Mouse (Mus musculus): Measurements from ENCODE around the gene 4931406P16Rik.
"Not testable (repeated sequence)": the region's sequence is repeated elsewhere in the genome, so short reads cannot be mapped to it uniquely, and the experiment has no call there.

The 4931406P16Rik gene

DNA sequence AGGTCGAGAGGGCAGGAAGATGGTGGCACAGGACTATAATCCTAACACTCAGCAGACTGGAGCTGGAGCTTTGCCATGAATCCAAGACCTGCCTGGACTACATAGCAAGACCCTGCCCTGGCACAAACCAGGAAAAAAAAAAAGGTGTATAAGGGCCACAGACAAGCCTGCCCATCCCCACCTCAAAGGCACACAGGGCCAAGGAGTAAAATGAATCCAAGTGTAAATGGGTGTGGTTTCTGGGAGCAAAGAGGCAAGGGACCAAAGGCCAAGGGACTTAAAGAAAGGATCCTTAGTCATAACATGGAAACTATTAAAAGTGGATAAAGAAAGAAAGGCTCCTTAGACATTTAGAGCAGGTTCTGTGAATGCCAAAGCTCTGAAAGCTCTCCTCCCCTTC lies 94.9 kb downstream of the 4931406P16Rik start:
- in situ Hi-C loops (cut with MboI; ENCODE audit: low sequenced_read_pairs), result no loop called here

DNA sequence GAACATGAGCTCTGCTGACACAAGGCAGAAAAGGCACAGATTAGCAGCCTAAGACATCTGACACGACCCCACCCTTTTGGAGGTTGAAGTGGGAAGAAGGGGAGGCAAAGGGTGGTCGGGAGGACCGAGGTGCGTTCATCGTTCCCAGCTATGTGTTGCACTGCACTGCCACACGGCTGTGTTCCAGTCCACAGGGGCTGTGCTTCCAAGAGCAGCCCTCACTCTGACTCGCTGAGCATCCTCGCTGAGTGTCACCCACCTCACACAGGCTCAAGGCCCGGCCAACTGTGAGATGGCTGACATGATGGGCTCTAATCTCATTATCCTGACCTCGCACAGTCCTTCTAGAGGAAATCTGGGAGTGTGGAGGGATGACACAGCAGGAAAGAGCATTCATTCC lies 96.9 kb downstream of the 4931406P16Rik start:
- in situ Hi-C loops (cut with MboI; ENCODE audit: low sequenced_read_pairs), result no loop called here

DNA sequence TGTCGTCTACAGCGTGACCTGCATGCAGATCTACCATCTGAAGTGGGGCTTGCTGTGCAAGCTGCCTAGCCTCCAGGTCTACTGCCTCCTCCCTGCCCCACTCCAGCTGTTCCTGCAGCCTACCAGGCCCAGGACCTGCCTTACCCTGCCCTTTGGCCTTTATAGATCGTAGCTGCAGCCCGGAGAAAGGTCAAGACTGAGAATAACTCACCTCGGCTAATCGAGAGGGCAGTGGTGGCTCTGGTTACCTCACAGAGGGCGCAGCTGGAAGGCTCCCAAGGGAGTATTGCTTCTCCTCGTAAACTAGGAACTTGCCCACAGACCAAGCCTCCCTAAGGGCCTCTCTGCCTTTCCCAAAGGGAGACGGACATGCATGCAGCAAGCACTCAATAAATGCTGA lies 97.9 kb downstream of the 4931406P16Rik start:
- in situ Hi-C loops (cut with MboI; ENCODE audit: low sequenced_read_pairs), result no loop called here

DNA sequence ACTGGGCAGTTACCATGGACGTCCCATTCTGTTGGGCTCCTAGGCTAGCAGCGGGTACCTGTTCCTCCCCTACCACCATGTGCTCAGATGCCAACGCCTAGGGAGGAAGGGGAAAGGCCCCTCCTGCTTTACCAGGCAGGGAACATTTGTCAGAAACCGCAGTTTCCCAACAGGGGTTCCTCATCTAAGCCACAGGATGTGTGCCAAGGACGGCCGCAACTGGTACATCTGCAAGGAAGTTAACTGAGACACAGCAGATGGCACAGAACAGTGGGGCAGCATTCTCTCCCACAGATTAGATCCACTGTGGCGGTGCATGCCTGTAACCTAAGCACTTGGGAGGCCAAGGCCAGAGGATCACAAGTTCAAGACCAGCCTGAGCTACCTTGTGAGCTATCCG lies 98.7 kb downstream of the 4931406P16Rik start:
- in situ Hi-C loops (cut with MboI; ENCODE audit: low sequenced_read_pairs), result no loop called here

DNA sequence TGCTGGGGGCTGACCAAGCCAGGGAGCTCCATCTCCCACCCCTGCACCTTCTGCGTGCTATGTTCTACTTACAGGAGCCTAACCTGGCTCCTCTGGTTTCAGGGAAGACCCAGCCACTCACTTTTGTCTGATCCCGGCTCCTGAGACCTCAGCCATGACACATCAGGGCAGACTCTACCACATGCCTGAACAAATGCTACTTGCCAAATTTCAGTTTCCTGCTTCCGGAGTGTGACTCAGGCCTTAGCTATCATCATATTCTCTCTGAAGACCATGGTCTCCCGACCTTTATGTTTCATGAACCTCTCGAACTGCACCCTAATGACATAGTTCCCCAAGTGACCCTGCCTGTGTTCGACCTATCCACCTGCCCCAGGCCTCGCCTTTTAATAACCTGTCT lies 100.1 kb downstream of the 4931406P16Rik start:
- in situ Hi-C loops (cut with MboI; ENCODE audit: low sequenced_read_pairs), result no loop called here

DNA sequence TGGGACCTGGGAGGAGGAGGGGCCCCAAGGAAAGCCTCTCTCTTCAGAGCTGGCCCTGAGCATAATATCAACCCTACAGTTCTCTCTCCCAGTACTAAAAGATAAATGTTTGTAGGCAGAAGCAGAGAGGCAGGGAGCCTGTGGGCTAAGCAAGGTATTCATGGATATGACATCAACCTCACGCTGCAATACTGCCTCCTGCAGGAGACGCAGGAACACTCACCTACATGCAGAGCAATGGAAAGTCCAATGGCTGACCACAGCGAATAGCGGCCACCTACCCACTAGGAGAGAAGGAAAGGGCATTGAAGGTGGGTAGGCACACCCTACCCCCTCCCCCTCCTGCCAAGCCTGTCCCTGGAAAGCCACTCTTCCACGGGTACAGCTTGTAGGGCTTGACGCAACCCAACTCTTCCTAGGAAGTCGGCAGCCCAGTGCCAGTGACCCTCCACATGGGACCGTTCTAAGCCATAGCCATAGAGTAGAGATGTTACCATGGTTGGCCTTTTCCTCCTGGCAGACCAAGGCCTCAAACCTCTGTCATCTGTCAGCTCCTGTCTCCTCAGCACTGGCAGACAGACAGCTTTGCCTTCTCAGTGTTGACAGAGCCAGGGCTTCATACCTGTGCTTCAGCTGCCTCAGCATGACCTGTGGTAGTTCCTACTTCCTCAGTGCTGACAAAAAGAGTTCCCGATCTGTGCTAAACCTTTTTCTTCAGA lies 105.2 kb downstream of the 4931406P16Rik start:
- in situ Hi-C loops (cut with MboI; ENCODE audit: low sequenced_read_pairs), result no loop called here

DNA sequence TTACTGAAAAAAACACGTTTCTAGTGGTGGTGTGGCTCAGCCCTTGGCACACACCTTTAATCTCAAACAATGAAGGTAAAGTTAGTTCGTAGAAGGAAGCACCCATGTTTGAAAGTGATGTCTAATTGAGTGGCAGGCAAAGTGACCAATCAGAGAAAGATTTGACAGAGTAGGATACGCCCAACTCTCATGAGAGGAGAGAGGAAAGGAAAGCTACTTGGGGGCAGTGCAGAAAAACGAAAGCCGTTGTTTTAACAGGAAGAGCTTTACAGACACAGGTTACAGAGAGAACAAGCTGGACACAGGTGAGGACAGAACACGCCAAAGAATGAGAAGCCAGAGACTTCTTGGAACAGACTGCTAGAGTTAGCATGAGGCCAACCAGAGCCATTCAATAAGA lies 107.0 kb downstream of the 4931406P16Rik start:
- in situ Hi-C loops (cut with MboI; ENCODE audit: low sequenced_read_pairs), result no loop called here

DNA sequence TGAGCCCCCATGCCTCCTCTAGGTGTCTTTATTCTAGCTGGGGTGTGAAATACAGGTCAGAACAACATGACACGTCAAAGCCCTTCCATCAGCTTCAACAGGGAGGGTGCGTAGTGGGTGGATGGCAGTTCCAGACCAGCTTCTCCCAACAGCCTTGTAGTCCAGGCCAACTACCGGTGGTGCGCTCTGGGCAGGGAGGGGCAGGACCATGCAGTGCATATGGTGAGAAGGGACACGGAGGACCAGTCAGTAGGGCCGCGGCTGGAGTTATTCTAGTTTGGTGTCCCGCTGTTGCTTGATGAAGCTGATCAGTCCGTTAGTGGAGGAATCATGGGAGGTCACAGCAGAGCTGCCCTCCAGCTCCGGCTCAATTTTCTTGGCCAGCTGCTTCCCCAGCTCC lies 111.2 kb downstream of the 4931406P16Rik start:
- in situ Hi-C loops (cut with MboI; ENCODE audit: low sequenced_read_pairs), result not testable (repeated sequence)

DNA sequence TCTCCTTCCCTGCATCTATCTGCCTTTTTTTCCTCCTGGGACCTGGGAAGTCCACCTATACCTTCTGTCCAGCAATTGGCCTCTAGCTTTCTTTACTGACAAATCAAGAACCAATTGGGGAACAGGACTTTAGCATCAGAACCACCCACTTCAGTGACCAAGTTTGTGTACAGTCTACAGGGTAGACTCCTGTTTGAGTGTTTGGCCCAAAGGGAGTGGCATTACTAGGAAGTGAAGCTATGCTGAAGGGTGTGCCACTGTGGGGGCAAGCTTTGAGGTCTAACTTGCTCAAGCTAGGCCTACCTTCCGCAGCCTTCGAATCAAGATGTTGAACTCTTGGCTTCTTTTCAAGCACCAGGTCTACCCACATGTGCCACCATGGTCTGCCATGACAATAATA lies 112.5 kb downstream of the 4931406P16Rik start:
- in situ Hi-C loops (cut with MboI; ENCODE audit: low sequenced_read_pairs), result no loop called here

DNA sequence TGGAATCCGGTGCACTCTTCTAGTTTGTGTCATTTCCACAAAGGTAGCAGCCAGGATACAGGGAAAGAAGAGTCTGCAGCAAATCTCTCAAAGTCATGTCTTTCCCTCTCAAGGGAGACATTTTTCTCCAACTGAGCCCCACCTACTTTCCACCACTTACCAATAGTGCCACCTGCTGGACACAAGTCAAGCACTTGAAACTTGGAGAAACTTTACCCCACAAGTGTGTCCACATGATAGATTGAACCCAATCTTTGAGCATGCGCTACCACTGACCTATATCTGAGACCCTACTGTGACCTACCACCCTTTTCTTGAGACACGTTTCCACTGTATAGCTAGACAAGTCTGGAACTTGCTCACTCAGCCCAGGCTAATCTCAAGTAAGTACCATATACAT lies 115.0 kb downstream of the 4931406P16Rik start:
- in situ Hi-C loops (cut with MboI; ENCODE audit: low sequenced_read_pairs), result no loop called here

DNA sequence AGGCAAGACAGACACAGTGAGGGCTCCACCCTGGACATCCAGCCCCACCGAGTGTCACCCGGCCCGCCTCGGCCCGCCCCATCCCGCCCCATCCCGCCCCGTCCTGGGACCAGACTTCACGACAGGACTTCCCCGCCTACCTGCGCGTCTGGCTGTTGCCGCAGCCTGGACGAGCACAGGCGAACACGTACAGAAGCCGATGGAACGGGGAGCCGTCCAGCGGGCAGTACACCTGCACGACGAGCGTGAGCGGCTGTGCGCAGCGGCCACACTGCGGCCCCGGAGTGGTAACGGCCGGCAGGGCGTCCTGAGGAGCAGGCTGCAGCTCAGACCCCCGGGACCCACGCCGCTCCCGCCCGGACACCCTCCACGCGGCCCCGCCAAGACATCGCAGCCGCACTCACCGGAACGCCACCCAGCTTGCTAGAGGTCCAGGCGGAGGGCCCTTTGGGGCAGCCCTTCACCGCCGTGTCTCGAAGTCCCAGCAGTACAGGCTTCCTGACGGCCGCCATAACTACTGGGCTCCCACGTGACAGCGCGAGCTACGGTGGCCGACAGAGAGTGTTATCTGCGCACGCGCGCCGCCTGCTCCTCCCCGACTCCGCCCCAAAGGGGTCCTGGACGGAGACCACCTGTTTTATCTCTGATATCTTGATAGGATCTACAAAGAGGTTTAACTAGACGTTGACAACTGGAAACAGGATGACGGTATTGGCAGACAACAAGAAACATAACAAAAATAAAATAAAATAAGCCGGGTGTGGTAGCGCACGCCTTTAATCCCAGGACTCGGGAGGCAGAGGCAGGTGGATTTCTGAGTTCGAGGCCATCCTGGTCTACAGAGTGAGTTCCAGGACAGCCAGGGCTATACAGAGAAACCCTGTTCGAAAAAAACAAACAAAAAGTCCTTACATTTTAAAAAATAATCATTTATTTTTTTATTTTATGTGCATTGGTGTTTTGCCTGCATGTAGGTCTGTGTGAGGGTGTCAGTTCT lies 116.9 kb downstream of the 4931406P16Rik start, which contains the start of gene Pdcd2l:
TSS of gene Pdcd2l (minus strand) at position 530 of the 997 bp plus-strand sequence.
- in situ Hi-C loops (cut with MboI; ENCODE audit: low sequenced_read_pairs), result no loop called here

DNA sequence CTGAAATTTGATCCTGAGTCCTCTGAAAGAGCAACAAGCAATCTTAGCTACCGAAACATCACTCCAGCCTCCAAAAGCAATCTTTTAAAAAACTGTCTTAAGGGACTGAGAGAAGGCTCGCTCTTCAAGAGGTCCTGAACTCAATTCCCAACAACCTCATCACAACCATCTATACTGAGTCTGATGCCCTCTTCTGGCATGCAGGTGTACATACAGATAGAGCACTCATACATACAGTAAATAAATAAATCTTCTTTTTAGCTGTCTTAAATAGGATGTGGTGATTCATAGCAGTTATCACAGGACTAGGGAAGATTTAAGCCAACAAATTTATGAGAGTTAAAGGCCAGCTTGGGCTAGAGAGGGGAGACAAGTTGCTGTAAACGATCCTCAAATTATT lies 117.7 kb downstream of the 4931406P16Rik start:
- in situ Hi-C loops (cut with MboI; ENCODE audit: low sequenced_read_pairs), result no loop called here

DNA sequence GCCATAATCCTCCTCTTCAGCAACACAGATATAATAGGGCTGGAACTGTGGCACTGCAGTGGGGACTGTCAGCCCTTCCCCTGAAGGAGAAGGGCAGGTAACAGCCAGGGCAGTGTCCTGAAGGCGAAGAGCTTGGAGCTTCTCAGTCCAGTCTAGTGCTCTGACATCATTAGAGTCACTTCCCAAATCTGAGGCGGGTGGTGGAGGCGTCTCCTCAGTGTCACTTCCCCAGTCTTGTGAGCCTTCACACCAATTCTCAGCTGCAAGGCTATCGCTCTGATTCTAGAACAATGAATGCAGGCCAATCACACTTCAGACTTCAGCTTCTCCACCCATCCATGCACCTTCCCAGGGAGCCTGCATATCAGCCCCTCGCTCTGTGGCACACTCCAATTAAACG lies 120.5 kb downstream of the 4931406P16Rik start:
- in situ Hi-C loops (cut with MboI; ENCODE audit: low sequenced_read_pairs), result no loop called here

DNA sequence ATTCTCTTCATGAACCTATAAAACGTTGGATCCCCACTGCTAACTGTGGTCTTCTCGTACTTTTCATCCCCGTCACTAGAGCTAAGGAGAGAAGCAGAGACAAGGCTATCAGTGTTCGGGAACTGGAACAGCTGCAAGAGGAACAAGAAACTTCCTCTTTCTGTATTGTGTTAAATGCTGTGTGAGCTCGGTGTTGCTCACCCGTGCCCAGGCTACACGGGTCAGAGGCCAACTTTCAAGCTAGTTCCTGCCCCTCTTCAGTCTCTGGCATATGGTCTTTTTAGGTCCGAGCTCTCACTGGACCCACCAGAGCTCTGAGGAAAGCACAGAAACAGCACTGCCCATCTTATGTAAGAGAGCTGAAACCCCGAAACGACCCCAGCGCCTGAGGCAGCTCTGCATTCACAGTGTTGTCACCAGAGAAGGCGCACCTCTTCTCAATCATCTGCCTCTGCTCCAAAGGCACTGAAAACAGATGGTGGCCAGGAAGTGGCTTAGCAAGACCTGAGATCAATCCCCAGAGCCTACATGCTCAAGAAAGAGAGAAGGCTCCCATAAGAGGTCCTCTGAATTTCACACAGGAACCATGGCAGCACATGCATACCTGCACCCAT lies 123.9 kb downstream of the 4931406P16Rik start:
- in situ Hi-C loops (cut with MboI; ENCODE audit: low sequenced_read_pairs), result no loop called here

All from CH12F3 (cell line).